Mouse (Mus musculus): ENCODE measurements at regions not wholly inside any gene's neighbourhood (a gene's known extent, or its start where the extent isn't known, plus 50 kb on each side); places are given as distances from the start of the nearest gene placed in this dataset.

GRCm38 (mm10) chr11:24349967-24350643 is 272.2 kb downstream of the Bcl11a start:
- TF ChIP-seq CTCF (conservative IDR thresholded peaks at IDR 0.05; ENCODE audit: low read length): no peak
- no peak for TF ChIP-seq NANOG (IDR thresholded peaks at IDR 0.05; ENCODE audit: borderline replicate concordance, low read length)

Measured in E14TG2a.4 (cell line).